Mouse (Mus musculus) layer of hippocampus, adult 18-20 months (tissue): ENCODE measurements around the gene Olfr965. TPM values are rescaled to one million over a fixed set of nuclear protein-coding genes. Genes with fewer than 3 reads are reported as not detected.
"Not testable (repeated sequence)": the region's sequence is repeated elsewhere in the genome, so short reads cannot be mapped to it uniquely, and the experiment has no call there.

Experiments used
- DNase-seq, 2 experiments: peaks; one replicate each; pipeline ENCODE4 v3.0.0; 2022; ENCODE audit warnings: low spot score in 2 of 2
- long read RNA-seq: library from polyadenylated mRNA; stranded (forward); transcript quantifications from one replicate; pipeline ENCODE4 v2.0.0, GENCODE M21; 2021
- total RNA-seq, 2 experiments: library from RNA; stranded (reverse); gene quantifications; 2 replicates each; pipeline ENCODE4 v1.2.3; 2021

Olfr965 gene
- total RNA-seq = not detected
- long read RNA-seq = 0 reads

DNA sequence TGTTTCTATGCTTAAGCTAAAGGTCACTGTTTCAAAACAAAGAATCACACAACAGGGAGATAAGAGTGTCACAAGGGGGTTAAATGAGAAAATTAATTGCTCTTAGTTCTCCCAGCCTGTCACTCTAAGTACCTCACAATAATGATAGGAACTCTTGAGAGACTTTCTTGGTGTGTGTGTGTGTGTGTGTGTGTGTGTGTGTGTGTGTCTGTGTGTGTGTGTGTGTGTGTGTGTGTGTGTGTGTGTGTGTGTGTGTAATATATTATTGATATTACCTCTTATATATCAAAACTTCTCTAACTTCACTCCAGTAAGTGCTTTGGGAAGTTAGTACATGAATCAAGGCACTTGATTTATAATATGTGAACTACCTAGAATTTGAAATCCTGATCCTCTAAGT, at the start of gene Olfr965:
Gene Olfr965 (plus strand): TSS at position 301 of the 400 bp plus-strand sequence.
- DNase-seq = no peak

DNA sequence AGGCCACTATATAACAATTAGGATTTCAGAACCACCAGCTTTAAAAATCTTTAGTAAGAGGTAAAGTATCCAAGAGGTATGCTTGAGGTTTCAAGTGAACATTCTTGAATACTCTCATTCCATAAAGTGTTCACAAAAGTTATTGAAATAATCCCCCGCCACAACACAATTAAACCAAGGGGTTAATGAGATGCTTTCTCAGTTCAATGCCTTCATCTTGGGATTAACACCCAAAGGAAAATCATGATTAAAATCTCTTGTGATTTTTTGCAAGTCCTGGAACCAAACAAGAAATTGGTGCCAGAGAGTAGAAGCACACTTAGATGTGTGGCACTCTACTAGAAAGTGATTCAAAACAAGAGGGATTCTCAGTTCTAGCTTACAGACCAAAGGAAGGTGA, 44.2 kb upstream of the Olfr965 start, which contains the start of gene Olfr963:
Gene Olfr963 (plus strand): TSS at position 301 of the 400 bp plus-strand sequence.
- no peak for DNase-seq

DNA sequence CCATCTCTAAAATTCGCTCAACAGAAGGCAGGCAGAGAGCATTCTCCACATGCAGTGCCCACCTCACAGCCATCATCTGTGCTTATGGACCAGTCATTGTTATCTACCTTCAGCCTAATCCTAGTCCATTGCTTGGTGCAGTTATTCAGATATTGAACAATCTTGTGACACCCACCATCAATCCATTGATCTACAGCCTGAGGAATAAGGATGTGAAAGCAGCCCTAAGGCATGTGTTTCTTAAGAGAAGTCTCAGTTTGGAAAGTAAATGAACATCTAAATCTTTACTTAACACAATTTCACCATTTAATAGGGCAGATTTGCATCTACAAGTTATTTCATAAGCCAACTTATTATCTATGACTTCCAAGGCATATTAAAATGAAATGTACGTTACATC, 41.4 kb upstream of the Olfr965 start:
- DNase-seq = no peak

DNA sequence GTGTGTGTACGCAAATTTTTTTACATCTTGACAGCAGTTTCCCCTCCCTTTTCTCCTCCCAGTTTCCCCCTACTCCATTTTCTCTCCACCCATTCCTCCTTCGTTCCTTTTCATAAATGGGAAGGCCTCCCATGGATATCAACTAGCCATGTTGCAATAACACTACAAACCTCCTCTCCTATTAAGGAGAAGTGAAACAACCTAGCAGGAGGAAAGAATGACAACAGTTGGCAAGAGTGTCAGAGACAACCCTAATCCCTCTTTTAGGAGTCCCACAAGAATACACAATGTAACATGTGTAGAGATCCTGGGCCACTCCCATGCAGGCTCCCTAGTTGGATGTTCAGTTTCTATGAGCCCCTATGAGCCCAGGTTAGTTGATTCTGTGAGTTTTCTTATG, 36.3 kb upstream of the Olfr965 start:
- DNase-seq = no peak

DNA sequence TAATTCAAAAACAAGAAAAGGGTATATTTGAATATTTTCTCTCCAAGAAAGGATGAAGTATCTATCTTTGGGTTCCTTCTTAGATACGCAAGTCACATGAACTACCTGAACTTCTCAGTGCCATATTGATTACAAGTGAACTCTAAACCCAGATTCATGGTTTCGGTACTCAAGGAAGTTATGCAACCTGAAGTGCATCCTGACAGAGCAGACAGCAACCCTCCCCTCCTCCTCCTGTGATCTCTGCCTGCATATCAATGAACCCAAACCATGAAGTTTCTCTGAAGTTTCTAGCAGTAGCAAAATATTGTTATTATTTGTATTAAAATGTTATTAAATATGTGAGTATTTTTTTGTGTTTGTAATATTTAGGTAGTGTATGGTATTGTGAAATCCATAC, 32.6 kb upstream of the Olfr965 start:
- no peak for DNase-seq

DNA sequence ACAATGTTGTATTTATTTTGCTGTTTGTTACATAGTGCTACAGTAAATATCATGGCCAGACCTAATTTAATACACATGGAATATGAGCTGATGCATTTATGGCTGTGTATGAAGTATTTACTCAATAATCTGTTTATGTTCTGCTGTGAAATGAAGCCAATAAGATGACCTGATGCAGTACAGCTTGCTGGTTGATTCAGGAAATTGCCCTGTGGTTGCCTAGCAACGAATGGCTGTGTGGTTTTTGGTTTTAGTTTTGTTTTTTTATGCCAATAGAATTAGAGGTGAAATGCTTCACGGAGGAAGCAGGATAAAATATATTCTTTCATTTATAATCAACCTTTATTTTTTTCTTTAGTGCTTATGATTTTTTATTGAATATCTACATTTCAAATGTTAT, 31.9 kb upstream of the Olfr965 start:
- peak in 1 of 2 experiments; percentile 26 for DNase-seq

DNA sequence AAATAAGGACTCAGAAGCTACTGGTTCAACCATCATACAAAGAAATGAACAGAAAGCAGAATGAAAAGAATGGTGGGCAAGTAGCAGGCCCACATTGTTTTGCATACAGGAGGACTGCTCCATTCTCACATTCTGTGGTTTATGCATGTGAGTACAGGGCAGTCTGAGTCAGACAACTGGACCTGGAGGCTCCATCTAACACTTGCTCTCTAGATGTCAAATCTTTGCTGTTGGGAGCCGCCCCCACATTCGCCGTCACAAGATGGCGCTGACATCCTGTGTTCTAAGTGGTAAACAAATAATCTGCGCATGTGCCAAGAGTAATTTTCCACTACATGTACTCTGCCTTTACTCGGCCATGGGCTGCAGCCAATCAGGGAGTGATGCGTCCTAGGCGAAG, 10.0 kb upstream of the Olfr965 start:
- DNase-seq = not testable (repeated sequence)

DNA sequence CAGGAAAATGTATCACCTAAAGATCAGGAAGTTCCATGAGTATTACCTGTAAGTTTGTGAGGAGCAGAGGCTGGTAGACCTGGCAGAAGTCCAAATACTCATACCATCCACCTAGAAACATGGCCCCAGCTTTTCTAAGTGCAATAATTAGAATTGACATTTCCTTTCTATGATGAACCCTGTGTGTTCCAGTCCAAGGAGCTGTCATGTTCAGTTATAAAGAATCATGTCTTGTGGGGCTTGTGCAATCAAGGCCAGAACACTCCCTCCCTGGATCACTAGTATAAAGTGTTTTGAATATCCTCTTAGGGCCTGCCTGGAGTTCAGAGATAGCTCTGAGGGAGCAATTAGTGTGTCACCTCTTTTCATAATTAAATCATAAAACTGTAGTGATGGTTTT, 4.1 kb upstream of the Olfr965 start, which contains the start of gene Olfr149:
Gene Olfr149 (minus strand): TSS at position 101 of the 400 bp plus-strand sequence.
- DNase-seq = no peak

DNA sequence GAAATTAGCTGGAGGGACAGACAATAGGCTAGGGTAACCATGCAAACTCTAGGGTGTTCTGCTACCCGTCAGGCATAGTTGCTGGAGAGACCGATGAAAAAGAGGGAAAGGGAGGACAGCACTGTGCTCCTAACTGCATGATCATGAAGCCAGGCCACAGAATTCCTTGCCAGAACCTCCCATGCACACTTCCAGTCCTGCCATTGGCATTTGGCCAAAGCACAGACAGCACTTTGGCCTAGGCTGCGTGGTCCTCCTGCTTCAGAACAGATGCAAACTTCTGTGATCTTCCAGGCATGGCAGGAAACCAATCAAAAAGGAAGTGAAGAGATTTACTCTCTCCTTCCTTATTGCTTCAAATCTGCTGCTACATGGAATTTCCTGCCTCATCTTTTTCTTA, 2.2 kb upstream of the Olfr965 start:
- DNase-seq = no peak

DNA sequence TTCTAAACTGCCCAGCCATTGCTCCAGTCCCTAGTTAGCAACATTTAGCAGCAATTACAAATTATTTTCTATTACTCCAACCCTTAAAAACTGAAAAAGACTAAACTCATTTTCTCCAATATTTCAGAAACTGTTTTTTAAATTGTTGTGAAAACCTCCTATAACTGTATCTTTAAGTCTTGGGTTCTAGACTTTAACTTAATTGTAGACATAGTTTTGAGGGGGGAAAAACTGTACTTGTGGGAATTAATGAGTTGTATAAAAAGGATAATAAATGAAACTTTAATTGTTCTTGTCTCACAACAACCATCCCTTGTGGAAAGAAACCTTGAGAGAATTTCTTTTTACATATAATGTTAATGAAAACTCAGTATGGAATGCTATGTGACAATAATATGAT, 19.5 kb downstream of the Olfr965 start, which contains the start of gene Olfr150:
Gene Olfr150 (plus strand): TSS at position 301 of the 400 bp plus-strand sequence.
- DNase-seq = no peak

DNA sequence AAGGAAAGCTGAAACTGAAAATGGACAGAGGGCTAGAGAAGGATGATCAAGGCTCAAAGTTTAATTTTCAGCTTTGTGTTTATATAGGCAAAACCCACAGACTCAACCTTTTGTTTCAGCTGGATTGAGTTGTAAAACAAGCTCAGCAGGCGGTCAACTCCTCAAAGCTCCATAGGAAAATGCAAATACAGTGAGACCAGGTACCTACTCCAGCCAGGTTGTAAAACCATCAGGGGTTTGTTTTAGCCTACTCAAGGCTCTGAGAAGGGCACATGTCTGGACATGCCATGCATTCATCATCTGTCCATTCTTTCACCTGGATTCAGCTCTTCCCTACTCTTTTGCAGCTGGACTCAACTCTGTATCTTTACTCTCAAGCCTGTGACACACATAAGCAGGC, 29.6 kb downstream of the Olfr965 start:
- no peak for DNase-seq

DNA sequence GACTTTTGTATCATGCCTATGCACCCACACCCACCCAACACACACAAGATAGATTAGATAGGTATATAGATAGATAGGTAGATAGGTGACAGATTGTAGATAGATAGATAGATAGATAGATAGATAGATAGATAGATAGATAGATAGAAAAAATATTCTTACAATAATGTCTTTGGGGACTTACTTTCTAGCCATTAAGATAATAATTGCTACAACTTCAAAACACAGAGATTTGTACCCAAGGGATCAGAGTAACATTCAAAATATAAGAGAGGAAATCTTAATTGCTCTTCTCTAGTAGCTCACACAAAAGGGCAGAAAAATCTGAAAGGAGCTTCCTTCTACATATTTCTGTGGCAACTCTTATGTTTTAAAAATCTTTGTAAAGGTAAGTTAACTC, 34.8 kb downstream of the Olfr965 start, which contains the start of gene Olfr967:
Gene Olfr967 (plus strand): TSS at position 301 of the 400 bp plus-strand sequence.
- DNase-seq = no peak

DNA sequence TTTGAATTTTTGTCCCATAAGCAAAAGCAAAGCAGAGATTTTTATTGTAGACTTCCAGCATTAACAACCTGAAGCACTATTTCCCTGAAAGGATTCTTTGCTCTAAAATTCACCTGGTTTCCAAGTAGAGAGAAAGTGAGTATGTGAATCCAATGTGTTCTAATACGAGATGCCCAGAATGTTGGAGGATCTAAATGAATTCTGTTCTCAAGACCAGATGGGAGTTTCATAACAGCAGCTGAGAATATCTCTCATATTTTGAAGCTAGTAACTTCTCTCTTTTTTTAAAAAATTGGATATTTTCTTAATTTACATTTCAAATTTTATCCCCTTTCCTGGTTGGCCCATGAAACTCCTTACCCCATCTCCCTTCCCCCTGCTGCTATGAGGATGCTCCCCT, 35.3 kb downstream of the Olfr965 start:
- peak; percentile 1 to 60 for DNase-seq

Other genes with a start within 250 kb of the Olfr965 start
- gene Olfr955, start 239.4 kb upstream of the Olfr965 start, total RNA-seq = not detected
- gene Olfr44, start 217.4 kb upstream of the Olfr965 start, total RNA-seq = not detected
- not detected for gene Olfr957, start 195.5 kb upstream of the Olfr965 start, total RNA-seq
- gene Olfr958, start 157.3 kb upstream of the Olfr965 start, total RNA-seq = not detected
- gene Olfr959, start 135.8 kb upstream of the Olfr965 start, total RNA-seq = not detected
- gene AW551984, start 107.0 kb upstream of the Olfr965 start, total RNA-seq = 1 to 10 TPM; 4.5 to 5.5 TPM
- not detected for gene Olfr148, start 100.7 kb upstream of the Olfr965 start, total RNA-seq
- not detected for gene Olfr960, start 90.0 kb upstream of the Olfr965 start, total RNA-seq
- not detected for gene Olfr961, start 66.3 kb upstream of the Olfr965 start, total RNA-seq
- gene Olfr963, start 44.1 kb upstream of the Olfr965 start, total RNA-seq = not detected
- gene Olfr149, start 4.2 kb upstream of the Olfr965 start, total RNA-seq = not detected
- not detected for gene Olfr150, start 19.6 kb downstream of the Olfr965 start, total RNA-seq
- not detected for gene Olfr967, start 34.9 kb downstream of the Olfr965 start, total RNA-seq
- gene Olfr968, start 71.9 kb downstream of the Olfr965 start, total RNA-seq = not detected
- gene Olfr969, start 79.6 kb downstream of the Olfr965 start, total RNA-seq = not detected
- gene Olfr970, start 97.5 kb downstream of the Olfr965 start, total RNA-seq = not detected
- not detected for gene Olfr971, start 125.5 kb downstream of the Olfr965 start, total RNA-seq
- gene Olfr972, start 155.1 kb downstream of the Olfr965 start, total RNA-seq = not detected
- not detected for gene Olfr229, start 196.0 kb downstream of the Olfr965 start, total RNA-seq
- not detected for gene Olfr974, start 226.1 kb downstream of the Olfr965 start, total RNA-seq
- not detected for gene Olfr975, start 240.7 kb downstream of the Olfr965 start, total RNA-seq
- gene Olfr976, start 249.8 kb downstream of the Olfr965 start, total RNA-seq = not detected